Comparison of ENCODE assay signal across 8 mouse cellular contexts in the genomic region with DNA sequence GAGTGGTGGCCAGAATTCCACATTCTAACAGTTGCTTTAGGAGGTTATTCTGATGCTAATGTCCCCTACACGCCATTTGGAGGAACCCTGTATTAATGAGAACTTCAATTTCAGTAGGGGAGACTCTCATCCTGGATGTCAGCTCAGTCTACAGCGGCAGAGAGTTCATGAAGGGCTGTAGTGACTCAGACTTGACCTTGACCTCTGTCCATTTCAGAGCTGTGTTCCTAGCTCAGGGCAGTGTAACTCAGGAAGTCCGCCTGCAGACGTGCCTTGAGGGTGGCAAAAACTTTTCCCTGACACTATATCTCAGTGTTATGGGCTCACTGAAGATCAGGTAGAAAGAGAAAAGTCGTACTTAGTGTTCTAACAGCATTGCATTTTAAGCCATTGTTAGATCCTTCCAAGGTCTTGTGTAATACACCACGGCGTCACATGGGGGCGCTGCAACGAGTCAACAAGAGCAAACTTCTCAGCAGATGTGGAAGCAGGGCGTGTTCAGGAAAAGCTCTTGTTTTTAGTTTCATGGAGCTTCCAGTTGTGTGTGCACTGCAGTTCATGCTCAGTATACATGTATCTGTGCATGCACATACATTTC.
DNase-seq lines count a peak whose midpoint lies in the region; ATAC-seq and TF ChIP-seq lines count a peak whose summit lies in the region.

No protein-coding gene starts in this region.

- TF ChIP-seq CTCF in cerebellum, adult 2 months (IDR thresholded peaks at IDR 0.05; ENCODE audit: borderline replicate concordance, insufficient read depth, low read depth, low read length): peak; percentile 51; the same call in 1 of the 2 replicates

- no peak for ATAC-seq in monocyte, adult 5-6 weeks (replicated peaks; ENCODE audit: insufficient number of reproducible peaks, low FRiP score, low TSS enrichment, poor library complexity, severe bottlenecking)

- H3K27ac ChIP-seq in cerebellum, adult 2 months (ENCODE audit: insufficient read depth, low read length): no peak overlapping the region

- H3K4me3 ChIP-seq in cerebellum, adult 2 months (replicated peaks; ENCODE audit: insufficient read depth, low read depth, low read length): no peak overlapping the region

- no peak for TF ChIP-seq POLR2A in cerebellum, adult 2 months (IDR thresholded peaks at IDR 0.05; ENCODE audit: borderline replicate concordance, insufficient read depth, low read length)

- H3K4me1 ChIP-seq in cerebellum, adult 2 months (ENCODE audit: control insufficient read depth, insufficient read depth, low read length): no peaks in the 10 kb centered on the region

- no peaks in the 10 kb centered on the region for H3K27me3 ChIP-seq in cerebellum, adult 2 months (ENCODE audit: control insufficient read depth, insufficient read depth, low read length)

- 64% methylated on average over 10 of the region's 10 CpGs for WGBS in cerebellum, adult 2 months

- intact Hi-C loops in left cerebral cortex, postnatal 36 days (cut with DNase I): loop anchor here (5.0 kb wide), 1 partner anchor 417 kb away; no protein-coding TSS in a partner anchor
- intact Hi-C loops in gastrocnemius, postnatal 36 days (cut with DNase I): loop anchor here (2.0 to 5.0 kb wide), 2 partner anchors 201 to 422 kb away; partner anchors contain the start of gene Nuak1

- DNase-seq in left cerebral cortex, adult 11 months (ENCODE audit: low spot score): peak; percentile 25
- DNase-seq in left cerebral cortex, postnatal 36 days (ENCODE audit: low spot score in 2 of 2): no peak
- peak; percentile 66 for DNase-seq in NIH3T3 (ENCODE audit: low read depth)
- peak in 1 of 2 experiments; percentile 39 for DNase-seq in cerebellum, adult 2 months
- peak; percentile 62 to 70 for DNase-seq in gastrocnemius, postnatal 36 days
- peak; percentile 28 for DNase-seq in layer of hippocampus, postnatal 14 days (ENCODE audit: low spot score in 2 of 2)
- DNase-seq in naive thymus-derived CD4-positive, alpha-beta T cell, adult 2 months (ENCODE audit: low read depth): peak; percentile 2

Comparison
In these comparisons a context has a peak if more than half of its experiments do, and no peak if none do; other contexts are left out.
1. DNase-seq: peak in left cerebral cortex, adult 11 months (single experiment), NIH3T3 (single experiment), gastrocnemius, postnatal 36 days (2 of 2), layer of hippocampus, postnatal 14 days (2 of 2) and naive thymus-derived CD4-positive, alpha-beta T cell, adult 2 months (single experiment); none in left cerebral cortex, postnatal 36 days (0 of 2).